Mouse (Mus musculus): ENCODE measurements around the gene Mob3a. TPM values are rescaled to one million over a fixed set of nuclear protein-coding genes. Genes with fewer than 3 reads are reported as not detected.

Gene Mob3a
- polyA plus RNA-seq, 1 experiment from 2014 or later, result 52.7 TPM

DNA sequence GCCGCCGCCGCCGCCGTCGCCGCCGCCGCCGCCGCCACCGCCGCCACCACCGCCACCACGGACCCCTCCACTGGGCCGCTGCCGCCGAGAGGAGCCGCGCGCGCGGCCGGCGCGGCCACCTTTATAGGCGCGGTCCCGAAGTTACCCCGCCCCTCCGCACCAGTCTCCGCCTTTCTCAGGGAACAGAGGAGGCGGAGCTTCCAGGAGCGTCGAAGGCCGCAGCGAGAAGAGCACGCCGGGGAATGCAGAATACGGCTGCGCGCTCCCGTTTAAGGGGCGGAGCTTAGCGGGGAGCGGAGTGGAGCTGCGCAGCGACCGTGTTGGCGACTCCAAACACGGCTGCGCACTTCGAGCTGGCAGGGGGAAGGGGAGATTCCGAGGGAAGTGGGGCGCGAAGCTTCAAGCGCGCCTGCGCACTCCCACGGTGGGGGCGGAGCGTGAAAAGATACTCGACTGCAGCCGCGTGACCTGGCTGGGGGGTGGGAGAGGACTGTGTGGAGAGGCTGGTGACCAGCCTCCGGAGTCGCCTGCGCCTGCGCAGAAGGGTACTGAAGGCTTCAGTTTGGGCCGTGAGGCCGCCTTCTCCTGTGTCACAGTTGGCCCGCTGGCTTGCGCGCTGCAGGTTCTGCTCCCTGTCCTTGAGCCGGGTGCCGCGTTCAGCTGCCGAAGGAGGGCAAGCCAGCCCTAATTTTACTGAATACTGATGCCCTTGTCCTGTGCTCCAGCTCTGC lies 25.4 kb downstream of the Mob3a start:
- H3K4me2 ChIP-seq, result peak overlapping the region; percentile 92
- peak; percentile 100 for DNase-seq (ENCODE audit: low spot score, missing footprints)
- H3K4me3 ChIP-seq (ENCODE audit: low read depth, low read length), result peak overlapping the region; percentile 98
- under 1% methylated on average over 50 of the region's 78 CpGs for WGBS
- peak overlapping the region; percentile 97 for H3K9ac ChIP-seq (ENCODE audit: low read length)
- peak overlapping the region; percentile 90 for H3K27ac ChIP-seq (ENCODE audit: low read depth, low read length)
- H3K27me3 ChIP-seq (ENCODE audit: control insufficient read depth, insufficient read depth, low read length), result no peaks in the 10 kb centered on the region
- H3K9me3 ChIP-seq (ENCODE audit: control insufficient read depth, low read length), result no peaks in the 10 kb centered on the region
- H3K36me3 ChIP-seq (ENCODE audit: control insufficient read depth, insufficient read depth, low read length), result no peaks in the 10 kb centered on the region
- peaks cover 37% of the 10 kb centered on the region for H3K4me1 ChIP-seq (ENCODE audit: control insufficient read depth, insufficient read depth, low read length)
- peak; percentile 94 for ATAC-seq (ENCODE audit: low FRiP score)

DNA sequence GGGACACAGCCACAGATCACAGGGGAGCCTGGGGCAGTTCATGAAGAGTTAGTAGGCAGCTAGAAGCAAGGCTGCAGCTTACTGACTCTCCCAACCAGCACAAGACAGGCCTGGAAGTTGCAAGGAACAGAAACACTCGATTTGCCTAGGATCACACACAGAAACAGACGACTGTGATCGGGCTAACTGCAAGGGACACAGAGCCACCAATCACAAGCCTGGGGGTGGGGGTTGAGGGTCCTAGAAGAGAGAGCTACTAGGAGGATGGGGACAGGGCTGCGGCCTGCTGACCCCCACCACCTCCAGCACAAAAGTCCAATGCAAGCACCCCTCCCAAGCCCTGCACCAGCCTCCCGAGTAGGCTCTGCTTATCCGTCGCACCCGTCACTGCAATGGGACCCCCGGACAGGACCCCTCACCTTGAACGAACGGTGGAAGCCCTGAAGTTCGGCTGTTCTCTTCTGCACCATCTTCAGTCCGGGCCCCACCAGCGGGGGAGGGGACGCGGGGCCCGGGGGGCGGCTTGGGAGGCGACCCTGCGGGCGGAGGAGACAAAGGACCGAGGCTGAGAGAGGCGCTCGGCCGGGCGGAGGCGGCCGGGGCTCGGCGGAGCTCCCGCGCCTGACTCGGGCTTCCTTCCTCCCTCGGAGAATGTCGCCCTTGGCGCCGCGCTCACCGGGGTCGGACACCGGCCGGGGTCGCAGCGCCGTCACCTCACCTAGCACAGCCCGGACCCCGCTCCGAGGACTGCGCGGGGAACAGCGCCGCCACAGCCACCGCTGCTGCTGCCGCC lies 26.2 kb downstream of the Mob3a start:
- peak; percentile 93 for DNase-seq (ENCODE audit: low spot score, missing footprints)
- peaks cover 37% of the 10 kb centered on the region for H3K4me1 ChIP-seq (ENCODE audit: control insufficient read depth, insufficient read depth, low read length)
- peak overlapping the region; percentile 97 for H3K9ac ChIP-seq (ENCODE audit: low read length)
- H3K27ac ChIP-seq (ENCODE audit: low read depth, low read length), result peak overlapping the region; percentile 59
- ATAC-seq (ENCODE audit: low FRiP score), result peak; percentile 49
- under 1% methylated on average over 44 of the region's 54 CpGs for WGBS
- H3K36me3 ChIP-seq (ENCODE audit: control insufficient read depth, insufficient read depth, low read length), result peaks cover 4% of the 10 kb centered on the region; the same call in 1 of the 2 replicates
- no peaks in the 10 kb centered on the region for H3K9me3 ChIP-seq (ENCODE audit: control insufficient read depth, low read length)
- H3K4me3 ChIP-seq (ENCODE audit: low read depth, low read length), result peak overlapping the region; percentile 98
- H3K4me2 ChIP-seq, result peak overlapping the region; percentile 92
- H3K27me3 ChIP-seq (ENCODE audit: control insufficient read depth, insufficient read depth, low read length), result no peaks in the 10 kb centered on the region

DNA sequence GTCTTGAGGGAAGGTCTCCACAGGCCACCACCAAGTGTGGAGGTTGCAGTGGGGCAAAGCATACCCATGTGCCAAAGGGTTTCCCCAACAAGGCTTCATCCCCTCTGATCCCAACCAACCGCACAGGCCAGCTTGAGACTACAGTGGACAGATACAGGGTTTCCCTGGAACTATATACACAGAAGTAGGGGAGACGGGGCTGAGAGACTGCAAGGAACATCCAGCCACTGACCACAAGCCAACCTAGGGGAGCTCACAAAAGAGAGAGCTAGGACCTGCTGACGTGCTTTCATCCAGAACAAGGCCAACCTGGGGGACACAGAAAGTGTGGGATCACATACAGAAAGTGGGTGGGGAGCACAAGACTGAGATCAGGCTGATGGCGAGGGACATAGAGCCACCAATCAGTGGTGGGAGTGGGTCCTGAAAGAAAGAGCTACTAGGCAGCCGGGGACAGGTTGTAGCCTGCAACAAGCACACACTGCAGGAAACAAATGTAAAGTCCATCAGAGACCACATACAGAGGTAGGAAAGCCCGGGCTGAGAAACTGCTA lies 26.8 kb downstream of the Mob3a start:
- H3K36me3 ChIP-seq (ENCODE audit: control insufficient read depth, insufficient read depth, low read length), result peaks cover 8% of the 10 kb centered on the region
- H3K27me3 ChIP-seq (ENCODE audit: control insufficient read depth, insufficient read depth, low read length), result no peaks in the 10 kb centered on the region
- H3K9me3 ChIP-seq (ENCODE audit: control insufficient read depth, low read length), result no peaks in the 10 kb centered on the region
- WGBS, result 24% methylated on average over 6 of the region's 6 CpGs
- ATAC-seq (ENCODE audit: low FRiP score) (no peak), DNase-seq (ENCODE audit: low spot score, missing footprints) (no peak)
- H3K4me3 ChIP-seq (ENCODE audit: low read depth, low read length), result peak overlapping the region; percentile 98
- peak overlapping the region; percentile 92 for H3K4me2 ChIP-seq
- peak overlapping the region; percentile 97 for H3K9ac ChIP-seq (ENCODE audit: low read length)
- H3K4me1 ChIP-seq (ENCODE audit: control insufficient read depth, insufficient read depth, low read length), result peaks cover 37% of the 10 kb centered on the region
- peak overlapping the region; percentile 59; the same call in 1 of the 2 replicates for H3K27ac ChIP-seq (ENCODE audit: low read depth, low read length)

DNA sequence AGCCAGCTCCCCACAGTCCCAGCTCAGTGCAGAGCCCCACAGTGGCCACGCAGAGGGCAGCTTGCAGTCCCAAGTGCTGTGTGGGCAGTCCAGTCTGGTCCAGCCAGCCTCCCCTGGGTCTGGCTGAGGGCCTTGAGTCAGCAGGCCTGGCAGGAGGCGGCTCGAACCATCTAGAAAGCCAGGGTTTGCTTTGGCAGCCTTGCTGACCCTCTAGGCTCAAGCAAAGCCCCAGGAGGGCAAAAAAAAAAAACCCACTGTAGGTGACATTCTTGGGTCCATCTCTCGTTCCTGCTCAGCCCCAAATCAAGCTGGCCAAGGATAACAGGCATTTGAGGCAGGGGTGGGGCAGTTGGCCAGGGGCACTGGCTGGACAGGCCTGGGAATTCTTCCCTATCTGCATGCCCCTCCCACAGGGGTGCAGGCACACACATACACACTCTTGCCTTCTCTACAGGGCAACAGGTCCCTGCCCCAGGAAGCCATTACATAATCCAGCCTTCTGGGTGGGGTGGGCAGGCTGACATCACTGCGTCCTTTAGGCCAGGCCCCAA lies 27.5 kb downstream of the Mob3a start:
- Histone ChIP-seq H3K4me1 (ENCODE audit: control insufficient read depth, insufficient read depth, low read length) (peaks cover 37% of the 10 kb centered on the region), H3K36me3 (ENCODE audit: control insufficient read depth, insufficient read depth, low read length) (peaks cover 15% of the 10 kb centered on the region), H3K9ac (ENCODE audit: low read length) (peak overlapping the region; percentile 97), H3K4me2 (peak overlapping the region; percentile 92), H3K9me3 (ENCODE audit: control insufficient read depth, low read length) (no peaks in the 10 kb centered on the region), H3K27ac (ENCODE audit: low read depth, low read length) (no peak overlapping the region), H3K27me3 (ENCODE audit: control insufficient read depth, insufficient read depth, low read length) (no peaks in the 10 kb centered on the region), H3K4me3 (ENCODE audit: low read depth, low read length) (peak overlapping the region; percentile 98)
- ATAC-seq (ENCODE audit: low FRiP score) (no peak), DNase-seq (ENCODE audit: low spot score, missing footprints) (no peak)
- 72% methylated on average over 5 of the region's 5 CpGs for WGBS

DNA sequence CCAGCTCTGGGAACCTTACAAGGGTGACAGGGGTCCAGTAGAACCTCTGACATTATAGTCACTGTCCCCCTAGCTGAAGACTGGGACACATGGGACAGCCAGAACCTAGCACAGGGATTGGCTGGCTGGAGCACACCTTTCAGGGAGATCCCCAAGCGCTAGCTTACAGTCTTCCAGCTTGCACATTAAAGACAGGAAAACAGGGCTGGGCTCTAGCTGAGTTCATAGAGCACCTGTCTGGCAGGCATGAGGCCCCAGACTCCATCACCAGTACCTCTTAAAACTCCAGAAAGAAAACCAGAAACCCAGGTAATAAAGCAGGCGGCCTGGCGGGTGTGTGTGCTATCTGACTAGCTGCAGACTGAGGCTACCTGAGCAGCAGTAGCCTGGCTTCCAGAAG lies 28.1 kb downstream of the Mob3a start:
- DNase-seq (ENCODE audit: low spot score, missing footprints) (no peak), ATAC-seq (ENCODE audit: low FRiP score) (no peak)
- Histone ChIP-seq H3K9ac (ENCODE audit: low read length) (peak overlapping the region; percentile 97), H3K36me3 (ENCODE audit: control insufficient read depth, insufficient read depth, low read length) (peaks cover 20% of the 10 kb centered on the region), H3K4me2 (peak overlapping the region; percentile 92; the same call in 1 of the 2 replicates), H3K27me3 (ENCODE audit: control insufficient read depth, insufficient read depth, low read length) (no peaks in the 10 kb centered on the region), H3K4me1 (ENCODE audit: control insufficient read depth, insufficient read depth, low read length) (peaks cover 33% of the 10 kb centered on the region), H3K9me3 (ENCODE audit: control insufficient read depth, low read length) (no peaks in the 10 kb centered on the region), H3K4me3 (ENCODE audit: low read depth, low read length) (no peak overlapping the region), H3K27ac (ENCODE audit: low read depth, low read length) (no peak overlapping the region)
- WGBS, result 92% methylated on average over 3 of the region's 3 CpGs

DNA sequence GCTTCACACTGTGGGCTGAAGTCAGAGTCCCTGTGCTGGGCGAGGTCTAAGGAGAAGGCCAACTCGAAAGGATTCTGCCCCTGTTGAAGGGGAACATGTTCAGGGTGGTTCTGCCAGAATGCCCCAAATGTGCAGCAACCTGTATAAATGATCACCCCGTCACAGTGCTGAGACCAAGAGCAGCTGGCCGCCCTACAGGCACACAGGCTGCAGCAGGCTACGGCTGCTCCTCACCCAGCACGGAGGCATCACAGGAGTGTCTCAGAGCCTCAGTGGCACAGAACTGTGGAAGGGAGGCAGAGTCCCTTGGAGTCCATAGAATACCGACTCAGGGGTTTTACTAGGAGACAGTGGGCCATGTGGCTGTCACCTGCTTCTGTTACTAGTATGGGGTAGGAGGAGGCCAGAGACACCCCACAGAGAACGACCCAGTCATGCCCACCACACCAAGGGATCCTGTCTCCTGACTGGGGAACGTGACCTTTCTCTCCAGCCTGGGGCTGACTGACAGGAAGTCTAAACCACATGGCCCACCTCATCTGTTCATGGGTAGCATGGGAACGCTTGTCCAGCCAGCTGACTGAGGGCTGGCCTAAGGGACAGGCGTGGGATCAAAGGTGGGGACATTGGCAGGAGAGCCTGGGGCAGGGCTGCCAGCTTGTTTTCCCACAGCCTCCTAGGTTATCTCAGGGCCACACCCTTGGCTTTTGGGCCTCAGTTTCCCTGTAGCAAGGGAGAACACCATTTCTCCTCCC lies 29.7 kb downstream of the Mob3a start:
- no peak for ATAC-seq (ENCODE audit: low FRiP score)
- Histone ChIP-seq H3K27ac (ENCODE audit: low read depth, low read length) (no peak overlapping the region), H3K36me3 (ENCODE audit: control insufficient read depth, insufficient read depth, low read length) (peaks cover 36% of the 10 kb centered on the region), H3K4me3 (ENCODE audit: low read depth, low read length) (no peak overlapping the region), H3K4me1 (ENCODE audit: control insufficient read depth, insufficient read depth, low read length) (peaks cover 23% of the 10 kb centered on the region), H3K4me2 (no peak overlapping the region), H3K9me3 (ENCODE audit: control insufficient read depth, low read length) (no peaks in the 10 kb centered on the region), H3K27me3 (ENCODE audit: control insufficient read depth, insufficient read depth, low read length) (no peaks in the 10 kb centered on the region), H3K9ac (ENCODE audit: low read length) (no peak overlapping the region)
- WGBS, result 88% methylated on average over 11 of the region's 11 CpGs
- no peak for DNase-seq (ENCODE audit: low spot score, missing footprints)

DNA sequence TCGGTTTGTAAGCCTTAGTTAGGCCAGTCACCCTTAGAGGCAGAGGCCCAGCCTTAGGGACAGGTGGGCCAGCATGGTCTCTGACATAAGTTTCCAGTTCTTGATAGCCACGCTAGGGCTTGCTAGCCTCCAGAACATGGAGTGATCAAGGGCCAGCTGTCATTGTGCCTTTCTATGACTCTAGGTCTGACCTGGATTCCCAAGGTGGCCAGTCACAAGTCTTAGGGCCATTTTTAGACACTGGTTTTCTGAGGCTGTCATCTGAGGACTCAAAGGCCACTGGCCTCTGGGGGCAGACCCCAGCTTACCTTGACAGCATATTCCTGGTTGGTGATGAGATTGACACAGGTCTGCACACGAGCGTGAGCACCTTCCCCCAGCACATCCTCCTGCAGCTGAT lies 30.5 kb downstream of the Mob3a start:
- Histone ChIP-seq H3K27me3 (ENCODE audit: control insufficient read depth, insufficient read depth, low read length) (no peaks in the 10 kb centered on the region), H3K4me1 (ENCODE audit: control insufficient read depth, insufficient read depth, low read length) (peaks cover 19% of the 10 kb centered on the region), H3K4me3 (ENCODE audit: low read depth, low read length) (no peak overlapping the region), H3K4me2 (no peak overlapping the region), H3K36me3 (ENCODE audit: control insufficient read depth, insufficient read depth, low read length) (peaks cover 43% of the 10 kb centered on the region), H3K9ac (ENCODE audit: low read length) (no peak overlapping the region), H3K9me3 (ENCODE audit: control insufficient read depth, low read length) (no peaks in the 10 kb centered on the region), H3K27ac (ENCODE audit: low read depth, low read length) (no peak overlapping the region)
- ATAC-seq (ENCODE audit: low FRiP score) (no peak), DNase-seq (ENCODE audit: low spot score, missing footprints) (no peak)
- WGBS, result 92% methylated on average over 4 of the region's 4 CpGs

DNA sequence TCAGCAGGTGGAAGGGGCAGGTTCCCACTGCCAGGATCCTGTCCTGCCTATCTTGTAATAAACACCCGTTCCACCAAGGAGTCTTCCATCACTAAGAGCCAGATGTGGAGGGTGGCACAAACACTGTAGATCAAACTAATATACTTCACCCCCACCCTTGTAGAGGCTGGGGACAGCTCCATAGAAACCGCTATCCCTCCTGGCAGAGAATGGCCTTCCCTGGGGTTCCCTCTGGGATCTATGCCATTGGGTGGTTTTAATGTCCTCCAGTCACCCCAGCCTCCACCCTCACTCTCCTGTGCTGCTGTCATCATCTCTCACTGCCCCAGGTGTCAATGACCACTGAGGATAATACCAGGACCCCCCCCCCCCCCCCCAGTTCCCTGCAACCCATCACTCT lies 31.2 kb downstream of the Mob3a start:
- Histone ChIP-seq H3K4me1 (ENCODE audit: control insufficient read depth, insufficient read depth, low read length) (peaks cover 20% of the 10 kb centered on the region), H3K9ac (ENCODE audit: low read length) (no peak overlapping the region), H3K4me3 (ENCODE audit: low read depth, low read length) (no peak overlapping the region), H3K27ac (ENCODE audit: low read depth, low read length) (no peak overlapping the region), H3K9me3 (ENCODE audit: control insufficient read depth, low read length) (no peaks in the 10 kb centered on the region), H3K36me3 (ENCODE audit: control insufficient read depth, insufficient read depth, low read length) (peaks cover 43% of the 10 kb centered on the region), H3K27me3 (ENCODE audit: control insufficient read depth, insufficient read depth, low read length) (no peaks in the 10 kb centered on the region), H3K4me2 (no peak overlapping the region)
- DNase-seq (ENCODE audit: low spot score, missing footprints) (no peak), ATAC-seq (ENCODE audit: low FRiP score) (no peak)
- 93% methylated on average over 2 of the region's 2 CpGs for WGBS

Data from midbrain, embryonic 11.5 days (tissue).